Mouse (Mus musculus): ENCODE data around the gene Chml.

Chml gene

DNA sequence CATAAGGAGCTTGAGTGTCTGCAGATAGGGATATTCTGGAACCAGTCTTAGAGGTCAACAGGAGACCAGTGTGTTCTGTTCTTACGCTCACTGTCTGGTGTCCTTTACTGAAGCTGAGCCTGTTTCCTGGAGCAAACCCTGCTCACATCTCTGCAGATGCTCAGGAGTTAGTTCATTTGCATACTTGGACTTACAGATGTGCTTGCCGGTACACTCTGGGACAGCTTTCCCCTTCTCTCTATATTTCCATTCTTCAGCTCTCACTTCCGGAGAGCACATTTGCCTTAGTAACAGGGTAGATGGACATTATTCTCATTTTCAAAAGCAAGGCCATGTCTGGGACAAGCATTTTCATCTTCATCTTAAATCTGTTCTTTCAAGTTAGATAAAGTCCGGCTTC lies 44.1 kb downstream of the Chml start:
- no peak for DNase-seq (ENCODE audit: low spot score in 2 of 2)

DNA sequence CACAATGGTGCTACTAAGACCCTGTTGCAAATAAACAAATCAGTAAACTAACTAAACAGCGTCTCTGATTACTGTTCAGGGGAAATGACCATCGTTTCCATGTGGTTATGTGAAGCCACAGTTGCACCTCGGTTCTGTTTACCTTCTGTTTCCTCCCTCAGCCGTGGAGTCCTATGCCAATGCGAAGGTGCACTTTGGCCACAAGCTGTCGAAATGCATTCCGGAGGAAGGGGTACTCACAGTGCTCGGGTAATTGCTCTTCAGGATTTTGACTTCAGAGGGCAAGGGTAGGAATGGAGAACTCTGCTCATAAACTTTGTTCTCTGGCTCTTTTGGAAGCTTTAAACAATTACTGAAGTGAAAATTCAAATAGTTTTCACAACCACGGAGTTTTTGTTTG lies 45.7 kb downstream of the Chml start:
- no peak for DNase-seq (ENCODE audit: low spot score in 2 of 2)

DNA sequence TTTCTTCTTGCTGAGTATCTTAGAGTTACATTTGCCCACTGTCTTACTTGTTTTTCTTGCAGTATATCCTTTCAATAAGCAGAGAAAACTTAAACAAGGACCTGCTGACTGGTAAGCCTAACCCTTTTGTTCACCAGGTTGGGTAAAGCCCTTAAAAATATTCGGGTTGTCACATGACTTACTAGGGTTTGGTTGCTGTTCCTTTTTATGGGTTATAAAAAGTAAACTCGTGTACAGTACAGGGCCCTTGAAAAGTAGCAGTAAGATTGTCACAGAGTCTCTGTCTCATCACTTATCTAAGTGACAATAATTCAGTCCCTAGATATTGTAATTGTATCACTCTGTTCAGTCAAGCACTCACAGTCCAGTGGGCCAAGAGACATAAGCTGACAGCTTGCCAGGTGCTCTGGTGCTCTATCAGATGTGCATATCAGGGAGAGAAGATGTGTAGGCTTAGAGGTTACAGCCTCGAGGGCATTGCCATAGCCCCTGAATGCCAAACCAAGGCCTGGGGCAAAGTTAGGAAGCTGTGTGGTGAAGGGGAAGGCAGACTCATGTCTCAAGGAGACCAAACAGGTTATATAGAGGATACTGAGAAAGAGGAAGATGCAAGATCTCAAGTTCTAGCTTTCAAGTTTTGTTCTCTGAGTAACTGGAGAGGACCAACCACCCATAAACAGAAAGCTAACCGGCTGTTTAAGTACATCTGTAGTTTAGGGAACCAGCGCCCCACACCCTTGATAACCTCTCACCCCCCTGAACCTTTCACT lies 49.0 kb downstream of the Chml start:
- no peak for DNase-seq (ENCODE audit: low spot score in 2 of 2)

DNA sequence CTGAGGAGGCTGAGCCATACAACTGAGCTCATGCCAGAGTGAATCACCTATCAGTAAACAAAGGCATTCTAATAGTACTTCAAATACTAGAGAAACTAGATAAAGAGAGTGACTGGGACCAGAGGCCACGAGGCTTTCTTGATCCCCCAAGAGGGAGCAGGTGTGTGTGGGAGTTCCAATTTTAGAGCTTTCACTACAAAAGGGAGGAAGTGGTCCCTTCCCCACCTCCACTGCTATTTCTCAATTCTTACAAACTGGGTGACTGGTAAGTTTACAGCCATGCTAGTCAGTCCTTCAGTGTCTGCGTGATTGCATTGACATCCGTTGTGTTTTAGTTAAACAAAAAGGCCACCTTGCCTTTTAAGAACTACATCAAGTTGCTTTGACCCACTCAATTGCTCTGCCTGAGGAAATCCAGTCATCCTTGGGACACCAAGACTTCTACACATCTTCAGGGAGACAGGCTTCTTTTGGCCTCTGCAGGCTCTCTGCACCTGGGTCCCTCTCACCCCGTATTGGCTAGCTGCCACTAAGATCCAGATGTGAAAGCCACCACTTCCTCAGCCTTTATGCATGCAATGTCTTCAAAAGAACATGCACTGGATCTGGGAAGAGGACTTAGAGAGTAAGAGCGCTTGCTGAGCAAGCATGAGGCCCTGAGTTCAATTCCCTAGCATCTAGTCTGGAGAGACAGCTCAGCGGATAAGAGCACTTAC lies 52.1 kb downstream of the Chml start:
- DNase-seq (ENCODE audit: low spot score in 2 of 2), result no peak

DNA sequence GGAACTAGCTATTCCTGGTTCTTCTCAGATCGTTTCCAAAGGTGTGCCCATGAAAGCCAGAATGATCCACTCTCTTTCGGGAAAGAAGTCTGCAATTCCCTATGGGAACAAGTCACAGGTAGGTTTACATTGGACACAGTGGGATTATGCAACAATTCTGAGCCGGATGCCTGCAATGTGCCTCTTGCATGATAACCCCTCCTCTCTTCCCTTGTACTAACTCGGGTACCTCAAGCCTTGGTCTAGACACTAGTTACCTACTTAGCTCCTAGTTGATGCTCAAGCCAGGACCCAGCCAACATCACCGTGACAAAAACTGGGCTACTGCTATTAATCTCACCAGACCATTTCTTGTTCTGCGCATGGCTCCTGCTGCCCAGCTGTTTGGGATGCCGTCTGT lies 53.6 kb downstream of the Chml start:
- no peak for DNase-seq (ENCODE audit: low spot score in 2 of 2)

DNA sequence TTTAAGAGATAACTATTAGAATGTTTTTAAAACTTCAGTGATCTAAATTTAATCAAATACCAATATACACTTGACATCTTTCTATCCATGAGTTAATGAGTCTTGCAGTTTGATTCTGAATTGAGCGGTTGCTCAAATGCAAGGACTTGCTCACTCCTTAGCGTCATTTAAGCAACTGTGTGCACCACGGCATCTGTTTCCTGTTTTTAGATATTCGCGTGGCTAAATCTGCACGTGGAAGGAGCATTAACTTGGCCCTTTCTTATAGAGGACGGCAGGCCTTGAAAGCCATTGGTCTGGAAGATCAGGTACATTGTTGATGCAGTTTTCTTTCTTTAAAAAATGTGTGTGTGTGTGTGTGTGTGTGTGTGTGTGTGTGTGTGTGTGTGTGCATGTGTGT lies 55.0 kb downstream of the Chml start:
- no peak for DNase-seq (ENCODE audit: low spot score in 2 of 2)

DNA sequence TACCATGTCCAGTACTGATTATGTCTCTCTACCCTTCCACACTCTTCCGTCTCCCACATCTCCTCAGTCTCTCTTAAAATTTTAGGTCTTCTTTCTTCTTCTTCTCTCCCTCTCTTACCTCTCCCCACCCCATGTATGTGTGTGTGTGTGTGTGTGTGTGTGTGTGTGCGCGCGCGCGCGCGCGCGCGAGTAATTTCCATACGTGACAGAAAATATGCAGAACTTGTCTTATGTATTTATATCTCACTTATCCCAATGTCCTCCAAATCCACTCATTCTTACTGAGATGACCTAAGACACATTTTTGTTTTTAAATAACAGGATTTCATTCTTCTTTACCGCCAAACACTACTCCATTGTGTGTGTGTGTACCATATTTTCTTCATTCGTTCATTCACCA lies 60.2 kb downstream of the Chml start:
- DNase-seq (ENCODE audit: low spot score in 2 of 2), result no peak

Data from urinary bladder, adult 18-20 months (tissue).